Mouse (Mus musculus): ENCODE measurements around the gene Tex33. TPM values are rescaled to one million over a fixed set of nuclear protein-coding genes. Genes with fewer than 3 reads are reported as not detected.

Tex33 gene
- total and polyA plus RNA-seq, 3 experiments, result not detected

- no peak for DNase-seq
These were observed 18.4 kb upstream of the Tex33 start for GRCm38 (mm10) chr15:78414157-78414556.

GRCm38 (mm10) chr15:78413719-78414117, 18.0 kb upstream of the Tex33 start:
- no peak for DNase-seq

- no peak for DNase-seq
These were observed 17.5 kb upstream of the Tex33 start for GRCm38 (mm10) chr15:78413083-78413718.

- no peak for DNase-seq
These were observed 13.9 kb upstream of the Tex33 start for GRCm38 (mm10) chr15:78409570-78410052.

GRCm38 (mm10) chr15:78406293-78406934, 10.7 kb upstream of the Tex33 start, which contains the start of gene Mpst:
TSS of gene Mpst (plus strand) at chr15:78406416.
- DNase-seq, result peak; percentile 95

GRCm38 (mm10) chr15:78405517-78406211, 10.0 kb upstream of the Tex33 start, which contains the start of gene Tst:
TSS of gene Tst (minus strand) at chr15:78405907.
- DNase-seq, result peak; percentile 98

GRCm38 (mm10) chr15:78405098-78405497, 9.4 kb upstream of the Tex33 start:
- no peak for DNase-seq

GRCm38 (mm10) chr15:78403896-78404295, 8.2 kb upstream of the Tex33 start:
- DNase-seq, result peak; percentile 94

GRCm38 (mm10) chr15:78403301-78403741, 7.6 kb upstream of the Tex33 start:
- peak; percentile 89 for DNase-seq

GRCm38 (mm10) chr15:78402423-78402822, 6.7 kb upstream of the Tex33 start:
- peak; percentile 88 for DNase-seq

GRCm38 (mm10) chr15:78401921-78402320, 6.2 kb upstream of the Tex33 start:
- peak; percentile 92 for DNase-seq

- peak; percentile 35 for DNase-seq
These were observed 5.6 kb upstream of the Tex33 start for GRCm38 (mm10) chr15:78401345-78401744.

GRCm38 (mm10) chr15:78390855-78391254, 4.9 kb downstream of the Tex33 start:
- no peak for DNase-seq

GRCm38 (mm10) chr15:78385564-78385963, 10.1 kb downstream of the Tex33 start:
- DNase-seq, result no peak

- no peak for DNase-seq
These were observed 11.2 kb downstream of the Tex33 start for GRCm38 (mm10) chr15:78384220-78385116.

- no peak for DNase-seq
These were observed 12.1 kb downstream of the Tex33 start for GRCm38 (mm10) chr15:78383450-78384219.

GRCm38 (mm10) chr15:78382115-78382514, 13.6 kb downstream of the Tex33 start:
- no peak for DNase-seq

GRCm38 (mm10) chr15:78380741-78381140, 15.0 kb downstream of the Tex33 start:
- DNase-seq, result no peak

- DNase-seq, result no peak
These were observed 15.5 kb downstream of the Tex33 start for GRCm38 (mm10) chr15:78380208-78380607.

- DNase-seq, result no peak
These were observed 17.2 kb downstream of the Tex33 start for GRCm38 (mm10) chr15:78378556-78378955.

GRCm38 (mm10) chr15:78377859-78378258, 17.9 kb downstream of the Tex33 start:
- no peak for DNase-seq
